Mouse (Mus musculus) midbrain, postnatal 0 days (tissue): ENCODE results near the gene Fbll1. TPM values are rescaled to one million over a fixed set of nuclear protein-coding genes. Genes with fewer than 3 reads are reported as not detected.
A peak's percentile ranks its signal among the peaks of the same experiment; 100 is the strongest.
"Not testable (repeated sequence)": the region's sequence is repeated elsewhere in the genome, so short reads cannot be mapped to it uniquely, and the experiment has no call there.

ENCODE experiments used
- ATAC-seq: fragments of 200-750 bp; cut with Nextera tagmentation; 2 replicates; pipeline ENCODE4 v1.8.0; 2017; ENCODE audit warnings: moderate number of reproducible peaks, mild to moderate bottlenecking, moderate TSS enrichment, moderate library complexity; ENCODE audit not compliant: low FRiP score
- DNase-seq: peaks from one replicate; pipeline ENCODE4 v3.0.0-alpha.2; 2015; ENCODE audit warnings: low spot score
- H3K27ac ChIP-seq: fragments of 300-500 bp; sonication (generic); 2 replicates; pipeline ENCODE4 v1.5.1; 2014; ENCODE audit warnings: low read depth, mild to moderate bottlenecking, low read length, mixed read lengths
- H3K27me3 ChIP-seq: fragments of 300-500 bp; sonication (generic); 2 replicates; pipeline ENCODE4 v1.6.1; 2014; ENCODE audit warnings: low read length, control low read depth, mixed read lengths; ENCODE audit not compliant: insufficient read depth
- H3K36me3 ChIP-seq: fragments of 300-500 bp; sonication (generic); 2 replicates; pipeline ENCODE4 v1.6.1; 2014; ENCODE audit warnings: low read length, control low read depth, mixed read lengths; ENCODE audit not compliant: insufficient read depth
- H3K4me1 ChIP-seq: fragments of 300-500 bp; sonication (generic); 2 replicates; pipeline ENCODE4 v1.6.1; 2014; ENCODE audit warnings: mild to moderate bottlenecking, control low read depth, antibody characterized with exemption, low read length, mixed read lengths; ENCODE audit not compliant: insufficient read depth
- H3K4me2 ChIP-seq: fragments of 300-500 bp; sonication (generic); 2 replicates; pipeline ENCODE4 v1.6.1; 2014; ENCODE audit warnings: low read depth, mild to moderate bottlenecking, low read length, mixed read lengths; ENCODE audit not compliant: poor library complexity, severe bottlenecking
- H3K4me3 ChIP-seq: fragments of 300-500 bp; sonication (generic); 2 replicates; pipeline ENCODE4 v1.5.1; 2014; ENCODE audit warnings: low read depth, mild to moderate bottlenecking, low read length, moderate library complexity
- H3K9ac ChIP-seq: fragments of 300-500 bp; sonication (generic); replicated peaks from 2 replicates; pipeline ENCODE4 v1.6.1; 2014; ENCODE audit warnings: mild to moderate bottlenecking, low read length, moderate library complexity, mixed read lengths; ENCODE audit not compliant: poor library complexity, severe bottlenecking
- H3K9me3 ChIP-seq: fragments of 300-500 bp; sonication (generic); 2 replicates; pipeline ENCODE4 v1.6.1; 2016; ENCODE audit warnings: low read length, control low read depth
- CTCF ChIP-seq: IDR thresholded peaks from 2 replicates; pipeline ENCODE4 v1.5.1; 2016; ENCODE audit warnings: antibody characterized with exemption, mild to moderate bottlenecking
- WGBS: fragments of 180-500 bp; shearing (Covaris S2); extraction: QIAGEN DNeasy Blood & Tissue Kit; methylation state at CpG from one replicate; pipeline ENCODE4 v1.1.7; 2014; 5-methylcytosine and 5-hydroxymethylcytosine counted together
- polyA plus RNA-seq: library from polyadenylated mRNA; unstranded; fragments of >200 nt; fragmentation: Nextera tagmentation; extraction: Ambion mirVana; gene quantifications from 2 replicates; pipeline ENCODE4 v1.2.1, GENCODE M21; 2015
- total RNA-seq: library from RNA; depleted of rRNA; stranded (reverse); fragments of >200 nt; gene quantifications from 2 replicates; pipeline ENCODE4 v1.2.3, GENCODE M21; 2014; rRNA removed

The Fbll1 gene
- total RNA-seq (57.1 and 75.5 TPM in 2 replicates), polyA plus RNA-seq (31.0 and 34.6 TPM in 2 replicates)

GRCm38 (mm10) chr11:35798874-35799273 lies at the start of gene Fbll1:
Gene Fbll1, minus strand, starts transcription at chr11:35798884.
- Histone ChIP-seq H3K27me3 (no peaks in the 10 kb centered on the region), H3K27ac (peak within 1 kb of the TSS; percentile 95), H3K9me3 (no peaks in the 10 kb centered on the region), H3K4me3 (peak within 1 kb of the TSS; percentile 61), H3K4me2 (peak within 1 kb of the TSS; percentile 59), H3K9ac (peak within 1 kb of the TSS; percentile 92), H3K4me1 (peaks cover 6% of the 10 kb centered on the region), H3K36me3 (no peaks in the 10 kb centered on the region)
- ATAC-seq (0 out of 2 replicates have a peak, but pooled peaks have one; percentile 32), DNase-seq (peak; percentile 47)
- WGBS = 4% methylated on average over 11 of the region's 11 CpGs
- no peak for TF ChIP-seq CTCF

- no peak overlapping the region for H3K9ac ChIP-seq
- no peak overlapping the region for H3K4me2 ChIP-seq
- ATAC-seq = no peak
- no peaks in the 10 kb centered on the region for H3K4me1 ChIP-seq
- H3K9me3 ChIP-seq = no peaks in the 10 kb centered on the region
- H3K4me3 ChIP-seq = no peak overlapping the region
- H3K27ac ChIP-seq = no peak overlapping the region
- WGBS = 87% methylated on average over 9 of the region's 9 CpGs
- H3K36me3 ChIP-seq = peaks cover 13% of the 10 kb centered on the region
- TF ChIP-seq CTCF = no peak
- H3K27me3 ChIP-seq = no peaks in the 10 kb centered on the region
- DNase-seq = no peak
Observed at GRCm38 (mm10) chr11:35844299-35844698, 45.6 kb upstream of the Fbll1 start.

GRCm38 (mm10) chr11:35842560-35842959 lies 43.9 kb upstream of the Fbll1 start:
- 83% methylated on average over 4 of the region's 4 CpGs for WGBS
- not testable (repeated sequence) for H3K4me2 ChIP-seq, ATAC-seq, H3K9me3 ChIP-seq, H3K27me3 ChIP-seq, H3K4me1 ChIP-seq, DNase-seq, H3K27ac ChIP-seq, H3K4me3 ChIP-seq, H3K9ac ChIP-seq
- peaks cover 13% of the 10 kb centered on the region for H3K36me3 ChIP-seq
- 0 out of 2 replicates have a peak, but pooled peaks have one; percentile 3 for TF ChIP-seq CTCF

- no peak overlapping the region for H3K27ac ChIP-seq
- no peak overlapping the region for H3K4me3 ChIP-seq
- ATAC-seq (no peak), DNase-seq (no peak)
- no peaks in the 10 kb centered on the region for H3K27me3 ChIP-seq
- no peak for TF ChIP-seq CTCF
- no peaks in the 10 kb centered on the region for H3K9me3 ChIP-seq
- no peak overlapping the region for H3K4me2 ChIP-seq
- H3K4me1 ChIP-seq = no peaks in the 10 kb centered on the region
- no peak overlapping the region for H3K9ac ChIP-seq
- 85% methylated on average over 21 of the region's 21 CpGs for WGBS
- peaks cover 13% of the 10 kb centered on the region; the same call in 1 of the 2 replicates for H3K36me3 ChIP-seq
Observed at GRCm38 (mm10) chr11:35841738-35842325, 43.1 kb upstream of the Fbll1 start.

- H3K9ac ChIP-seq, H3K27me3 ChIP-seq, H3K4me1 ChIP-seq, H3K27ac ChIP-seq, H3K4me3 ChIP-seq, ATAC-seq, DNase-seq, H3K4me2 ChIP-seq, H3K9me3 ChIP-seq: not testable (repeated sequence)
- WGBS = 95% methylated on average over 4 of the region's 4 CpGs
- H3K36me3 ChIP-seq = peaks cover 10% of the 10 kb centered on the region; the same call in 1 of the 2 replicates
Observed at GRCm38 (mm10) chr11:35840806-35841205, 42.1 kb upstream of the Fbll1 start.

GRCm38 (mm10) chr11:35840282-35840681 lies 41.6 kb upstream of the Fbll1 start:
- WGBS = 81% methylated on average over 7 of the region's 7 CpGs
- Histone ChIP-seq H3K27ac (no peak overlapping the region), H3K4me1 (no peaks in the 10 kb centered on the region), H3K9me3 (no peaks in the 10 kb centered on the region), H3K4me2 (no peak overlapping the region), H3K9ac (no peak overlapping the region), H3K4me3 (no peak overlapping the region), H3K27me3 (no peaks in the 10 kb centered on the region), H3K36me3 (peaks cover 10% of the 10 kb centered on the region; the same call in 1 of the 2 replicates)
- TF ChIP-seq CTCF = peak; percentile 61
- no peak for ATAC-seq
- DNase-seq = no peak
